Mouse (Mus musculus) naive thymus-derived CD4-positive, alpha-beta T cell, adult 5 months (primary cell): Measurements from ENCODE around the gene Spcs3. TPM values are rescaled to one million over a fixed set of nuclear protein-coding genes. Genes with fewer than 3 reads are reported as not detected.

ENCODE experiments used
- polyA plus RNA-seq: library from polyadenylated mRNA; unstranded; fragments of 100-300 nt; shearing (Covaris generic); gene quantifications from one replicate; pipeline ENCODE4 v1.2.1, GENCODE M21; 2017

Spcs3 gene
- 67.4 TPM for polyA plus RNA-seq

DNA sequence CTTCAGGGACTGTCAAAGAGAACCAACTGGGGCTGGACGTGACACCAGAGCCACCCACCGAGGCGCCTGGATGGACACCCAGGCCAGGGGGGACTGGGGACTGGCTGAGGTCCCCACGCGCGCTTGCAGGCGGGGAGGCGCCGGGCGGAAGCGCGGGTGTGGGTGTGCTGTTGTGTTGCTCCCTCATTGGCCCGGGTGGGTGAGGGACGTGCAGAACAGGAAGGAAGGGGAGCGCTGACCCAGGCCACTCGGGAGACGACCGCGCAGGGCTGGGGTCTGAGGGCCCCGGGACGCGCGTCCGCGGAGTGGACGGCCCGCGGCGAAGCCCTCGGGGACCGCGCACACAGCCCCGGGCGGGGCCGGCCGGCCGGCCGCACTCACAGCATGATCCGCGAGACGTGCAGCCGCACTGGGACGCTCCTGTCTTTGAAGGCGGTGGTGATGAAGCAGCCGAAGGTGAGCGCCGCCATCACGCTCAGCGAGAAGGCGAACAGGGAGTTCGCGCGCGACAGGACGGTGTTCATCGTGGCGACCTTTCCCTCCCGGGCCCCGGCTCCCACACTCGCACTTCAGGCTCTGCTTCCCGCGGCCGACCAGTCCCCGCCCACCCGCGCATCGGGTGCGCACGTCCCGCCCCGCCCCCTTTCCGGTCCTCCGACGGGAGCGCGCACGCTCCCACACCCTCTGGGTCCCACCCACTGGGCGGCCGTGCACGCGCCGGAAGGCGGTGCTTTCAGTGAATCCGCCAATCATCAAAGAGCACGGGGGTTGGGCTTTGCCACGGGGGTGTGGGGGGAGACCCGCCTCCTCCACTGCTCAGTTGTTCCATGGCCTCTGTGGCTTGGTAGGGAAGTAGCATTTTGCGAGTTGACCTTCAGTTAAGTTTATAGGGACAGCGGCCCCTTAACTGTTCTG, at the start of gene Spcs3, which contains the start of gene Asb5:
Spcs3 (minus strand) TSS at position 617 of the 915 bp plus-strand sequence.
Asb5 (plus strand) TSS at position 199 of the 915 bp plus-strand sequence.

Other genes starting within 250 kb of the Spcs3 start
- 6.3 TPM for gene Asb5, start 418 bp downstream of the Spcs3 start, polyA plus RNA-seq
- gene Spata4, start 70.8 kb upstream of the Spcs3 start, polyA plus RNA-seq = not detected